Mouse (Mus musculus): Measurements from ENCODE around the gene Vsx1. TPM values are rescaled to one million over a fixed set of nuclear protein-coding genes. Genes with fewer than 3 reads are reported as not detected.

The Vsx1 gene
- polyA plus RNA-seq, 1 experiment from 2014 or later: not detected

- Histone ChIP-seq H3K4me1 (replicated peaks; ENCODE audit: control insufficient read depth, insufficient read depth, low read length) (no peaks in the 10 kb centered on the region), H3K9me3 (ENCODE audit: control insufficient read depth) (no peaks in the 10 kb centered on the region), H3K36me3 (ENCODE audit: control insufficient read depth, insufficient read depth) (peaks cover 31% of the 10 kb centered on the region; the same call in 1 of the 2 replicates), H3K27ac (ENCODE audit: low read depth, low read length) (no peak overlapping the region), H3K9ac (ENCODE audit: low read depth, low read length) (no peak overlapping the region), H3K4me2 (replicated peaks; ENCODE audit: low read depth) (no peak overlapping the region), H3K27me3 (replicated peaks; ENCODE audit: control insufficient read depth, insufficient read depth, low read length) (no peaks in the 10 kb centered on the region), H3K4me3 (ENCODE audit: low read depth, low read length) (no peak overlapping the region)
- 70% methylated on average over 2 of the region's 2 CpGs for WGBS
- no peak for TF ChIP-seq CTCF (IDR thresholded peaks at IDR 0.05; ENCODE audit: low read depth)
- no peak for ATAC-seq
Observed at GRCm38 (mm10) chr2:150638370-150638733, 50.8 kb downstream of the Vsx1 start.

GRCm38 (mm10) chr2:150637702-150638369 is 51.3 kb downstream of the Vsx1 start:
- 74% methylated on average over 6 of the region's 6 CpGs for WGBS
- Histone ChIP-seq H3K9ac (ENCODE audit: low read depth, low read length) (no peak overlapping the region), H3K4me1 (replicated peaks; ENCODE audit: control insufficient read depth, insufficient read depth, low read length) (no peaks in the 10 kb centered on the region), H3K36me3 (ENCODE audit: control insufficient read depth, insufficient read depth) (peaks cover 31% of the 10 kb centered on the region; the same call in 1 of the 2 replicates), H3K4me2 (replicated peaks; ENCODE audit: low read depth) (no peak overlapping the region), H3K27me3 (replicated peaks; ENCODE audit: control insufficient read depth, insufficient read depth, low read length) (no peaks in the 10 kb centered on the region), H3K27ac (ENCODE audit: low read depth, low read length) (no peak overlapping the region), H3K9me3 (ENCODE audit: control insufficient read depth) (no peaks in the 10 kb centered on the region), H3K4me3 (ENCODE audit: low read depth, low read length) (no peak overlapping the region)
- TF ChIP-seq CTCF (IDR thresholded peaks at IDR 0.05; ENCODE audit: low read depth): no peak
- no peak for ATAC-seq

GRCm38 (mm10) chr2:150635877-150636446 is 53.2 kb downstream of the Vsx1 start:
- Histone ChIP-seq H3K9me3 (ENCODE audit: control insufficient read depth) (no peaks in the 10 kb centered on the region), H3K4me3 (ENCODE audit: low read depth, low read length) (no peak overlapping the region), H3K27me3 (replicated peaks; ENCODE audit: control insufficient read depth, insufficient read depth, low read length) (no peaks in the 10 kb centered on the region), H3K9ac (ENCODE audit: low read depth, low read length) (no peak overlapping the region), H3K4me2 (replicated peaks; ENCODE audit: low read depth) (no peak overlapping the region), H3K4me1 (replicated peaks; ENCODE audit: control insufficient read depth, insufficient read depth, low read length) (no peaks in the 10 kb centered on the region), H3K27ac (ENCODE audit: low read depth, low read length) (no peak overlapping the region), H3K36me3 (ENCODE audit: control insufficient read depth, insufficient read depth) (peaks cover 26% of the 10 kb centered on the region; the same call in 1 of the 2 replicates)
- ATAC-seq: no peak
- 67% methylated on average over 3 of the region's 3 CpGs for WGBS
- TF ChIP-seq CTCF (IDR thresholded peaks at IDR 0.05; ENCODE audit: low read depth): no peak

Other genes starting within 250 kb of the Vsx1 start
- 1.2 and 1.4 TPM in 2 replicates for gene Zfp442, start 237.9 kb downstream of the Vsx1 start, polyA plus RNA-seq (2015; fragmentation: Nextera tagmentation; extraction: Ambion mirVana)
- gene Zfp345, start 204.3 kb downstream of the Vsx1 start, polyA plus RNA-seq (2015; fragmentation: Nextera tagmentation; extraction: Ambion mirVana): not detected in 2 replicates
- 0.16 TPM in 1 of 2 replicates, not detected in the other for gene Cst7, start 118.9 kb downstream of the Vsx1 start, polyA plus RNA-seq (2015; fragmentation: Nextera tagmentation; extraction: Ambion mirVana)
- gene Apmap, start 80.8 kb downstream of the Vsx1 start, polyA plus RNA-seq (2015; fragmentation: Nextera tagmentation; extraction: Ambion mirVana): 24.4 TPM in 2 replicates
- 36.5 and 44.3 TPM in 2 replicates for gene Acss1, start 20.9 kb downstream of the Vsx1 start, polyA plus RNA-seq (2015; fragmentation: Nextera tagmentation; extraction: Ambion mirVana)
- 8.0 and 8.2 TPM in 2 replicates for gene Entpd6, start 59.7 kb upstream of the Vsx1 start, polyA plus RNA-seq (2015; fragmentation: Nextera tagmentation; extraction: Ambion mirVana)
- gene Pygb, start 97.4 kb upstream of the Vsx1 start, polyA plus RNA-seq (2015; fragmentation: Nextera tagmentation; extraction: Ambion mirVana): 42.3 and 43.7 TPM in 2 replicates
- gene Abhd12, start 215.4 kb upstream of the Vsx1 start, polyA plus RNA-seq (2015; fragmentation: Nextera tagmentation; extraction: Ambion mirVana): 40.5 and 41.5 TPM in 2 replicates
- 9.1 and 9.7 TPM in 2 replicates for gene Gins1, start 216.0 kb upstream of the Vsx1 start, polyA plus RNA-seq (2015; fragmentation: Nextera tagmentation; extraction: Ambion mirVana)

All from intestine, postnatal 0 days (tissue).